Mouse (Mus musculus) midbrain, embryonic 13.5 days (tissue): ENCODE data around the gene Wdr53. TPM values are rescaled to one million over a fixed set of nuclear protein-coding genes. Genes with fewer than 3 reads are reported as not detected.
"Not testable (repeated sequence)": the region's sequence is repeated elsewhere in the genome, so short reads cannot be mapped to it uniquely, and the experiment has no call there.

Experiments
- ATAC-seq: fragments of 200-750 bp; cut with Nextera tagmentation; 2 replicates; pipeline ENCODE4 v1.8.0; 2017; ENCODE audit warnings: mild to moderate bottlenecking, moderate TSS enrichment, moderate library complexity
- H3K27ac ChIP-seq: fragments of 300-500 bp; sonication (generic); 2 replicates; pipeline ENCODE4 v1.5.1; 2015; ENCODE audit warnings: inconsistent platforms, mild to moderate bottlenecking, moderate library complexity
- H3K27me3 ChIP-seq: fragments of 300-500 bp; sonication (generic); 2 replicates; pipeline ENCODE4 v1.6.1; 2015; ENCODE audit warnings: mild to moderate bottlenecking, inconsistent platforms
- H3K36me3 ChIP-seq: fragments of 300-500 bp; sonication (generic); 2 replicates; pipeline ENCODE4 v1.6.1; 2015; ENCODE audit warnings: mild to moderate bottlenecking, inconsistent platforms
- H3K4me1 ChIP-seq: fragments of 300-500 bp; sonication (generic); replicated peaks from 2 replicates; pipeline ENCODE4 v1.6.1; 2015; ENCODE audit warnings: inconsistent platforms
- H3K4me2 ChIP-seq: fragments of 300-500 bp; sonication (generic); replicated peaks from 2 replicates; pipeline ENCODE4 v1.6.1; 2015; ENCODE audit warnings: moderate library complexity, mild to moderate bottlenecking, inconsistent platforms
- H3K4me3 ChIP-seq: fragments of 300-500 bp; sonication (generic); replicated peaks from 2 replicates; pipeline ENCODE4 v1.5.1; 2015; ENCODE audit warnings: mild to moderate bottlenecking, inconsistent platforms
- H3K9ac ChIP-seq: fragments of 300-500 bp; sonication (generic); replicated peaks from 2 replicates; pipeline ENCODE4 v1.6.1; 2015; ENCODE audit warnings: mild to moderate bottlenecking, inconsistent platforms
- H3K9me3 ChIP-seq: fragments of 300-500 bp; sonication (generic); 2 replicates; pipeline ENCODE4 v1.6.1; 2016; ENCODE audit warnings: mild to moderate bottlenecking, inconsistent platforms
- WGBS: fragments of 180-500 bp; shearing (Covaris S2); methylation state at CpG from one replicate; pipeline ENCODE4 v1.1.7; 2015; 5-methylcytosine and 5-hydroxymethylcytosine counted together
- polyA plus RNA-seq: library from polyadenylated mRNA; unstranded; fragments of >200 nt; fragmentation: Nextera tagmentation; extraction: Ambion mirVana; gene quantifications from 2 replicates; pipeline ENCODE4 v1.2.1, GENCODE M21; 2015

Wdr53 gene
- polyA plus RNA-seq, result 15.6 and 16.2 TPM in 2 replicates

DNA sequence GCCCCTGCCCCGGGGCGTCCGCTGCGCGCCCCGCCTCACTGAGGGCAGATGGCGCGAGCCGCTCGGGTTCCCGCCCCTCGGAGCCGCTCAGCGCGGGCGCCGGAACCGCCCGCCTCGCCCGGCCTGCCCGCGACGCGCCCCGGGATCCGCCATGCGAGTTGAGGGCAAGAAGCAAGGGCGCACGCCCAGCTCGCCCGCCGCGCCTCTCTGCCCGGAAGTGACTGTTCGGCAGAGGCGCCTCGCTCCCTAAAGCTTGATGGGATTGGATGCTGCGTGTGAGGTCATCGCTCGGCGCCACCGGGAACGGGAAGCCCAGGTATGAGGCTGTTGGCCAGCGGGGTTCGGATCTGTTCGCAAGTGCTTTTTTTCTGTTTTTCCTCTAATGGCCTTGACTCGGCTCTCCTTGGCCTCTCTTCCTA lies at the start of gene Wdr53, which contains the start of gene Fbxo45:
Gene Wdr53 (plus strand): TSS at position 276 of the 419 bp plus-strand sequence.
Gene Fbxo45 (minus strand): TSS at position 207 of the 419 bp plus-strand sequence.
- H3K9ac ChIP-seq, result peak within 1 kb of the TSS; percentile 93
- peaks cover 4% of the 10 kb centered on the region; the same call in 1 of the 2 replicates for H3K36me3 ChIP-seq
- H3K4me2 ChIP-seq, result peak within 1 kb of the TSS; percentile 76
- ATAC-seq, result peak; percentile 99
- peaks cover 30% of the 10 kb centered on the region for H3K4me1 ChIP-seq
- peak within 1 kb of the TSS; percentile 94 for H3K27ac ChIP-seq
- H3K9me3 ChIP-seq, result no peaks in the 10 kb centered on the region
- no peaks in the 10 kb centered on the region for H3K27me3 ChIP-seq
- WGBS, result 0% methylated on average over 42 of the region's 48 CpGs
- peak within 1 kb of the TSS; percentile 94 for H3K4me3 ChIP-seq

DNA sequence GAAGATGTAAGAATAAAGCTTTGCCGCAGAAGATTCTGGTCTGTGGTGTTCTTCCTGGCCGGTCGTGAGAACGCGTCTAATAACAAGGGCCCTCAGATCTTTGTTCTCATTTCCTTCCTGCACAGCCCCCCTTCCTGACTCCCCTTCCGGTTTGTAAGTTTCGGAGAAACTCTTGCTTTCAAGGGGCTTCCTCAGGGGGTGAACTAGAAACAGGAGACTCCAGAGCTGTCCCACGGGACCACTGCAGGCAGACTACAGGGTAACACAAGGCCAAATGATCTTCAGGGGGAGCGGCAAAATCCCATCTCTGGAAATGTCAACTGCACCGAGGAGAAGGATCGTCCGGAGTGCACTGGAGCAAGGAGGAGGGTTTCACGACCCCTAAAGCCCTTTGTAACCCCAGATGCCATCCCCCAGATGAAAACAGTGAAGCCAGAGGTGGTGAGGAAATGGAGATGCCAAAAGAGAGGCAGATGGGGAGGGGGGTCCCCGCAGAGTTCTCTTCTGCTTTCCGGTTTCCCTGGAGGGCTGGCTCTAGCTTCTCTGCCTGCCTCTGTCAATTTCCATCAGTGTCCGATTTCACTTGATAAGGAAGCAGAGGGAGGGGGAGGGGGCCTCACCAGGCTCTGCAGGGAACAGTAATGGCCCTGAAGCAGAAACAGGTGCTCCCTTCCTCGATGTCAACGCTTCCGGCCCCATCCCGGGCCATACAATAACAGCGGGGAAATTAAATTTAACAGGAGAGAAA lies 46.6 kb upstream of the Wdr53 start:
- Histone ChIP-seq H3K27me3 (no peaks in the 10 kb centered on the region), H3K9ac (0 out of 2 replicates have a peak overlapping the region, but pooled peaks have one; percentile 32), H3K4me3 (peak overlapping the region; percentile 8; the same call in 1 of the 2 replicates), H3K36me3 (no peaks in the 10 kb centered on the region), H3K4me2 (peak overlapping the region; percentile 26), H3K4me1 (peaks cover 8% of the 10 kb centered on the region), H3K27ac (peak overlapping the region; percentile 71), H3K9me3 (no peaks in the 10 kb centered on the region)
- WGBS, result 57% methylated on average over 21 of the region's 21 CpGs
- peak; percentile 43; the same call in 1 of the 2 replicates for ATAC-seq

- H3K9ac ChIP-seq, result 0 out of 2 replicates have a peak overlapping the region, but pooled peaks have one; percentile 32
- no peaks in the 10 kb centered on the region for H3K9me3 ChIP-seq
- 0 out of 2 replicates have a peak overlapping the region, but pooled peaks have one; percentile 71 for H3K27ac ChIP-seq
- H3K4me1 ChIP-seq, result peaks cover 8% of the 10 kb centered on the region
- H3K4me2 ChIP-seq, result peak overlapping the region; percentile 26; the same call in 1 of the 2 replicates
- 47% methylated on average over 9 of the region's 9 CpGs for WGBS
- 0 out of 2 replicates have a peak overlapping the region, but pooled peaks have one; percentile 8 for H3K4me3 ChIP-seq
- H3K36me3 ChIP-seq, result no peaks in the 10 kb centered on the region
- H3K27me3 ChIP-seq, result no peaks in the 10 kb centered on the region
- peak; percentile 3; the same call in 1 of the 2 replicates for ATAC-seq
Observed at GRCm38 (mm10) chr16:32201004-32201325, 46.1 kb upstream of the Wdr53 start.

- WGBS, result 73% methylated on average over 6 of the region's 6 CpGs
- no peak for ATAC-seq
- H3K9ac ChIP-seq, result no peak overlapping the region
- H3K4me3 ChIP-seq, result no peak overlapping the region
- no peak overlapping the region for H3K4me2 ChIP-seq
- no peaks in the 10 kb centered on the region for H3K27me3 ChIP-seq
- H3K9me3 ChIP-seq, result no peaks in the 10 kb centered on the region
- peaks cover 8% of the 10 kb centered on the region for H3K4me1 ChIP-seq
- H3K36me3 ChIP-seq, result no peaks in the 10 kb centered on the region
- H3K27ac ChIP-seq, result no peak overlapping the region
Observed at GRCm38 (mm10) chr16:32202681-32203080, 44.3 kb upstream of the Wdr53 start.

DNA sequence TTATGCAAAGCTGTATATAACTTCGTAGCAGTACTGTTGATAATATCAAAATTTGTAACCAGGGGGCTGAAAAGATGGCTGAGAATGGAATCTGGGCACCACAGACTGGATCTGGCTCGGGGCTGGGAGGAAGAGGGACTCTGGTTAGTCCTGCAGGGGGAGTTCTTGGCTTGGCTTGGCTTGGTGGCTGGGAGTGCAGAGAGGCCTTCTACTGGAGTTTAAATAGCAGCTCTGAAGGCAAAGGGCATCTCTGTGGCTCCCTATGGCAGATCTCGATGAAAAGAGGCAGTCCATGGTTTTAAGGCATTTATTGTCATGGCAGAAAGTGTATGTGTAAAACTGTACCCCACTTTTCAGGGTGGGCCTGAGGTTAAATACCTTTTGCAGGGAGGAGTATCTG lies 42.1 kb upstream of the Wdr53 start:
- H3K27ac ChIP-seq, result no peak overlapping the region
- no peak overlapping the region for H3K4me3 ChIP-seq
- H3K9me3 ChIP-seq, result peaks cover 5% of the 10 kb centered on the region; the same call in 1 of the 2 replicates
- H3K4me2 ChIP-seq, result no peak overlapping the region
- no peak overlapping the region for H3K9ac ChIP-seq
- 69% methylated on average over 3 of the region's 3 CpGs for WGBS
- H3K27me3 ChIP-seq, result no peaks in the 10 kb centered on the region
- ATAC-seq, result no peak
- no peaks in the 10 kb centered on the region for H3K36me3 ChIP-seq
- peaks cover 8% of the 10 kb centered on the region for H3K4me1 ChIP-seq

- Histone ChIP-seq H3K27ac (no peak overlapping the region), H3K9ac (no peak overlapping the region), H3K4me2 (no peak overlapping the region), H3K9me3 (peaks cover 4% of the 10 kb centered on the region; the same call in 1 of the 2 replicates), H3K4me1 (no peaks in the 10 kb centered on the region), H3K27me3 (no peaks in the 10 kb centered on the region), H3K36me3 (no peaks in the 10 kb centered on the region), H3K4me3 (no peak overlapping the region)
- ATAC-seq, result no peak
Observed at GRCm38 (mm10) chr16:32214156-32214555, 32.9 kb upstream of the Wdr53 start.

GRCm38 (mm10) chr16:32214804-32215576 lies 32.0 kb upstream of the Wdr53 start:
- Histone ChIP-seq H3K27me3 (no peaks in the 10 kb centered on the region), H3K4me2 (no peak overlapping the region), H3K4me1 (no peaks in the 10 kb centered on the region), H3K9me3 (no peaks in the 10 kb centered on the region), H3K27ac (no peak overlapping the region), H3K4me3 (no peak overlapping the region), H3K9ac (no peak overlapping the region), H3K36me3 (no peaks in the 10 kb centered on the region)
- no peak for ATAC-seq
- WGBS, result 84% methylated on average over 17 of the region's 17 CpGs

DNA sequence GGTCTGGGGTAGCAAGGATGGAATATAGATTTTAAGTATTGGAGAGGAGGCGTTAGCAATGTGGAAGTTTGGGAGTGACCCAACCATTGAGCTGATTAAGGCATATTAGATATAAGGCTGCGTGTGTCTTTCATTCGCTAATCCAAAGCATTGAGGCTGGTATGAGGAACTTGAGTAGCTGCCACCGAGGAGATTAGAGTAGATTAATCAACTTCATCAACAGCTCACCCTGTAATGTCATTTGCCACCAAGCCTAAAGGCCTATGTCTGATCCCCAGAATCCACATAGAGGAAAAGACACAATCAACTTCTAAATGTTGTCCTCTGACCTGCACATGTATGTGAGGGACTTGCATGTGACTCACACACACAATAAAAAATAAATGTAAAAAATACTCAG lies 25.2 kb upstream of the Wdr53 start:
- no peak overlapping the region for H3K9ac ChIP-seq
- no peak overlapping the region for H3K4me3 ChIP-seq
- no peaks in the 10 kb centered on the region for H3K27me3 ChIP-seq
- 79% methylated on average over 4 of the region's 4 CpGs for WGBS
- no peaks in the 10 kb centered on the region for H3K9me3 ChIP-seq
- no peak overlapping the region for H3K4me2 ChIP-seq
- no peaks in the 10 kb centered on the region for H3K4me1 ChIP-seq
- H3K36me3 ChIP-seq, result no peaks in the 10 kb centered on the region
- ATAC-seq, result no peak
- H3K27ac ChIP-seq, result no peak overlapping the region

GRCm38 (mm10) chr16:32222399-32222798 lies 24.6 kb upstream of the Wdr53 start:
- Histone ChIP-seq H3K36me3 (no peaks in the 10 kb centered on the region), H3K27me3 (no peaks in the 10 kb centered on the region), H3K4me2 (no peak overlapping the region), H3K4me1 (no peaks in the 10 kb centered on the region), H3K9ac (no peak overlapping the region), H3K4me3 (no peak overlapping the region), H3K9me3 (no peaks in the 10 kb centered on the region), H3K27ac (no peak overlapping the region)
- no peak for ATAC-seq

- not testable (repeated sequence) for H3K9me3 ChIP-seq, H3K4me3 ChIP-seq, H3K27ac ChIP-seq, H3K4me2 ChIP-seq, H3K4me1 ChIP-seq, H3K27me3 ChIP-seq, H3K9ac ChIP-seq, ATAC-seq
- 89% methylated on average over 3 of the region's 3 CpGs for WGBS
- H3K36me3 ChIP-seq, result peaks cover 47% of the 10 kb centered on the region
Observed at GRCm38 (mm10) chr16:32232050-32232449, 15.0 kb upstream of the Wdr53 start.

GRCm38 (mm10) chr16:32237930-32238680 lies 8.9 kb upstream of the Wdr53 start:
- Histone ChIP-seq H3K36me3 (peaks cover 38% of the 10 kb centered on the region), H3K9me3 (no peaks in the 10 kb centered on the region), H3K4me3 (no peak overlapping the region), H3K9ac (no peak overlapping the region), H3K27me3 (no peaks in the 10 kb centered on the region), H3K4me2 (no peak overlapping the region), H3K27ac (no peak overlapping the region), H3K4me1 (no peaks in the 10 kb centered on the region; the same call in 1 of the 2 replicates)
- WGBS, result 95% methylated on average over 19 of the region's 19 CpGs
- no peak for ATAC-seq
